Mouse (Mus musculus) c-Kit-negative CD71-positive TER-119-positive erythroid progenitor cells, embryonic 14.5 days (primary cell): ENCODE measurements around the gene Slc39a5.

Experiments
- DNase-seq: peaks from one replicate; pipeline ENCODE4 v3.0.0-alpha.2; 2013; ENCODE audit warnings: low read depth, low spot score

The Slc39a5 gene

DNA sequence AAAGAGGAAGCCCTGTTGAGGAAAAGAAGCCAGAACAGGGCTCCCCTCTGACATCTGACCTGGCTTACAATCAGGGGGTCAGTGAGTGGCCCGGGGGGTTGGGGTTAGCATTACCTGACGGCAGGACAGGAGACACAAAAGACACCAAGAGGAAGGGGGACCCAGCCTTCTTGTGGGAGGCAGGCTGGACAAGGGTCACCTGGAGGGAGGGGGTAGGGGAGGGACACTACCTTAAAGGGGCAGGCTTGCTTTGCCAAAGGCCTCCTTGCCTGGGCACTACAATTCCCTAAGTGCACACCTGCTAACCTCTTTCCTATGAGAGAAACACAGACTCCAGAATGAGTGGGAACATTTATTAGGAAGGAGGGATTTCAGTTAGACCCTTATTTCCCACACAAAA, at the start of gene Slc39a5:
Gene Slc39a5, minus strand, starts transcription at position 174 of the 400 bp plus-strand sequence.
- DNase-seq, result no peak

GRCm38 (mm10) chr10:128445407-128445806, 44.4 kb upstream of the Slc39a5 start:
- DNase-seq, result no peak

DNA sequence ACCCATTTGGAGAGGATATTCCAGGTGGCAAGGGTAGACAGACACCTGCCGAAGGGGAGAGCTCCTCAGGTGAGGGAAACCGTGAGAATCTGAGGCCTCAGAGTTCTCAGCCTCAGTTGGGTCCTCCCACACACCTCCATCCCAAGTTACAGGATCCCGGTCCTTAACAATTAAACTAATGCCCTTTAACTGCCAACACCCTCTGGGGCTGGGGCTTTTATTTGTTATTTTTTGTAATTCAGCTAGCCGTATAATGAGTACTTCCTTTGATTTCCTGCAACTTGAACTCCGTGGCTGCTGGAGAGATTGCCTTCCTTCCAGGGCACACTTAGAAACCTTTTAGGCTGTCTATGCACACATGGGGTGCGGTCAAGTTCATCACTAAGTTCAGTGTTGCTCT, 43.3 kb upstream of the Slc39a5 start:
- DNase-seq, result no peak

GRCm38 (mm10) chr10:128442718-128443117, 41.7 kb upstream of the Slc39a5 start:
- DNase-seq, result no peak

DNA sequence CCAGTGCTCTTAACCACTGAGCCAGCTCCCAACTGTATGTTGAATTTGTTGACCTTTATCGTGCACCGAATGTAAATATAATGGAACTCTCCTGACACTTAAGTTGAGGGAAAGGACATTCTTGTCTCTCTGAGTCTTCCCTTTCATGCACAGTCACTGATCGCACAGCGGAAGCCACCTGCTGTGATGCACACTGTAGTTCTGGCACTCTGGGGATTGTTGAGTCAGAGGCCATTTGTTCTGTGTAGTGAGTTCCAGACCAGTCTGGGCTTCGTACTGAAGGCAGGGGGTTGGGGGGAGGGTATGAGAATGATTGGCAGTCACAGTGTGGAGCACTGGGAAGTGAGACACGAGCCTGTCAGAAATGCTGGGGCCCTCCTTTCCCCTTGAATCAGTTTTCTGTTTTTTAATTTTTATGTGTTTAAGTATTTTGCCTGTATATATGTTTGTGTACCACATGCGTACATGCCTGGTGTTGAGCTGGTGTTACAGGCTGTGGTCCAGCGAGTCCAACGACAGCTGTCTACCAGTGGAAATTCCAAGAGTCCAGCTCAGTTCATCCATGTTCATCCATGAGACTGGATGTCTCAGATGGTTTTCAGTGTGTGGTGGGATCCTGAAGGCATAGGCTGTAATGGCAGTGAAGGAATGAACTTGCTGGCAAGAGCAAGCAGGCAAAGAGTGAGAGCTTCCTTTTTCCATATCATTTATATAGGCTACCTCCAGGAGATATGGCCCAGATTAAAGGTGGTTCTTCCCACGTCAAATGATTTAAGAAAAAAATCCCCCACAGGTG, 40.5 kb upstream of the Slc39a5 start:
- DNase-seq, result no peak

DNA sequence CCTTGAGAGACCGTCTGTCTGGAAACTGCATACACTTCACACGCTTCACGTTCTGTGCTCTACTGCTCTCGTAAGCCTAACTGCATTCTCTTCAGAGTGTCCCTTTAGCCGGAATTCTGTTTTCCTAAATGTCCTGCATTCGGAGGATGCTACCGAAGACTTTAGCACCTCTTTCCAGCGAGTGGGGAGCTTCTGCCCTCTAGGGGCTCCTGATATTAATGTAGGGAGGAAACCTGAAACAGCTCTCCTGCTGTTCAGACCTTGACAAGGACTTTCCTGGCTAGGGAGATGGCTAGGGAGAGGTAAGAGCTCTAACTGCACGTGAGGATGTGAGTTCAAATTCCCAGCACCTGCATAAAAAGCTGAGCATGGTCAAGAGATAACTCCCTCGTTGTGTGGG, 39.4 kb upstream of the Slc39a5 start:
- no peak for DNase-seq

DNA sequence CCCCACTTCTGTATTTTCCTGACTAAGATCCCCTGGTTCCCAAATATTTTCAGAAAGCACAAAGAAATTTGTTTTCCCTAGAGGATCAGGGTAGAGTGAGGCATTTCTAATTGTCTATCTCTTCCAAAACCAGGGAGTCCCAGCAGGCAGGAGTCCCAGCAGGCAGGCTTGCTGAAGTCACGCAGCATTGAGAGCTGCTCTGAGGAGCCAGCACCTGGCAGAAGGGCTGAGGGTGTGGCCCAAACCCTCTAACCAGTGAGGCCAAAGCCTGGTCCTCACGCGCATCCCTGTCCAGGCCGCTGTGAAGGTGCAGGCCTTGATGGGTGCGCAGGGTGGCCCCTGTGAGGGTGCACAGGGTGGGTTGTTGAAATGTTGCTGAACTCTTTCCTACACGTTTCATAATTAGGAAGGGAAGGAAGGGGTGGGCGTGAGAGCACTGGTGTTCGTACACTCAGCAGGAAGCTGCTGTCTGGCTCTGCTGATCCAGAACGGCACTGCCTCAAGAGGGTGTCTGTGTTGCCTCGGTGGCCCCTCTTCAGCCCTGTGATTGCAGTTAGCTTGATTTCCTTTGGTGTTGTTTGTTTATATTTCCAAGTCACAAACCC, 37.7 kb upstream of the Slc39a5 start:
- no peak for DNase-seq

GRCm38 (mm10) chr10:128436376-128436775, 35.3 kb upstream of the Slc39a5 start:
- DNase-seq, result no peak

- DNase-seq, result no peak
These were observed 34.8 kb upstream of the Slc39a5 start for GRCm38 (mm10) chr10:128435873-128436272.

DNA sequence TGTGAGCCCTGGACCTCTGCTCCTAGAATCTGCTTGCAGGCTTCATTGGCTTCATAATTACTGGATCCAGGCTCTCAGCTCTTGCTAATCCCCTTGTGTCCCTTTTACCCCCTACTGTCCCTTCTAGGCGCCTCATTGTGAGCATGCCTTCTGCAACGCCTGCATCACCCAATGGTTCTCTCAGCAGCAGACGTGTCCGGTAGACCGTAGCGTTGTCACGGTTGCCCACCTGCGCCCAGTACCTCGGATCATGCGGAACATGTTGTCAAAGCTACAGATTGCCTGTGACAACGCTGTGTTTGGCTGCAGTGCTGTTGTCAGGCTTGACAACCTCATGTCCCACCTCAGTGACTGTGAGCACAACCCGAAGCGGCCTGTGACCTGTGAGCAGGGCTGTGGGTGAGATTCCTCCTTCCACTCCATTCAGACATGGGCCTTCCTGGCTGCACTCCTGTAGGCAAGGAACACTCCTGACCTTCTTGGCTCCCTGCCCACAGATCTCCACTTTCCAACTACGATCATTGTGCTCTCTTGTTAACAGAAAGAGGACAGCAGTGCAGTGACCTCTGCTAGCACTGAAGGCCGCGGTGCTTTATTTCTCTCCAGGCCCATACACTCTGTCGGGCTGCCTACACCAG, 34.3 kb upstream of the Slc39a5 start:
- DNase-seq, result no peak

DNA sequence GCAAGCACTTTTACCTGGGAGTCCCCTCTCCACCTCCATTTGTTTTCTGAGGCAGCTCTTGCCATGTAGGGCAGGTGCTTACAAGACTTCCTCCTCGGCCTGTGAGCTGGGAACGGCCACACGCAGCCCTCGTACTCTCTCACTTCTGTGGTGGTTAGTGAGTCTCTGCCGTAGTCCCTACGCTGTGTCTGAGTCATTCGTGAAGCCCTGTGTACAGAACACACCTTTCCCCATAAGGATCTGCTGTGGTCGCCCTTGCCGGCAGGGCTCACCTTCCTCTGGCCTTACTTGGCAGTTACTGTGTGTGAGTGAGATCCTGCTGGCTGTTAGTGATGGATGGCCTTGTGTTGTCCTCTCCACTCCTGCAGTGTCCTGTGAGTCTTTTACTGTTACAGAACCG, 33.7 kb upstream of the Slc39a5 start:
- DNase-seq, result no peak

GRCm38 (mm10) chr10:128433417-128433816, 32.4 kb upstream of the Slc39a5 start:
- no peak for DNase-seq

DNA sequence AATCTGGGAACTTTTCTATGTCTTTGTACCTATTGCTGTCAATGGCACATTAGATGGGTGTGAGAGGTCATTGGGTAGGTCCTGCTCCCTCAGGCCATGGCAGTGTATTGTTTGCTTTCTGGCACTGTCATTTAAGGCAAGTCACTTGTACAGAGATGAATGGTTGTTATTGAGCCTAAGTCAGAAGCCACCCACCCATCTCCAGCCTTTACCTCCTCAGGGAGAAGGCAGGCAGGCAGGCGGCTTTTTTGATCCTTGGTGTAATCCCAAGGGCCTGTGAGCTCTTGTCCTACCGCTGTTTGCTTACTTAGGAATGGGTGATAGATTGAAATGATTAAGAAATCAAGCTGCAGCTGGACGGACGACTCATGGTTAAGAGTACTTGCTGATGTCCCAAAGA, 28.4 kb upstream of the Slc39a5 start:
- no peak for DNase-seq

GRCm38 (mm10) chr10:128429052-128429451, 28.0 kb upstream of the Slc39a5 start:
- no peak for DNase-seq

GRCm38 (mm10) chr10:128425260-128425659, 24.2 kb upstream of the Slc39a5 start:
- no peak for DNase-seq

- DNase-seq, result no peak
These were observed 23.6 kb upstream of the Slc39a5 start for GRCm38 (mm10) chr10:128424604-128425003.

GRCm38 (mm10) chr10:128422426-128422825, 21.4 kb upstream of the Slc39a5 start:
- DNase-seq, result no peak

DNA sequence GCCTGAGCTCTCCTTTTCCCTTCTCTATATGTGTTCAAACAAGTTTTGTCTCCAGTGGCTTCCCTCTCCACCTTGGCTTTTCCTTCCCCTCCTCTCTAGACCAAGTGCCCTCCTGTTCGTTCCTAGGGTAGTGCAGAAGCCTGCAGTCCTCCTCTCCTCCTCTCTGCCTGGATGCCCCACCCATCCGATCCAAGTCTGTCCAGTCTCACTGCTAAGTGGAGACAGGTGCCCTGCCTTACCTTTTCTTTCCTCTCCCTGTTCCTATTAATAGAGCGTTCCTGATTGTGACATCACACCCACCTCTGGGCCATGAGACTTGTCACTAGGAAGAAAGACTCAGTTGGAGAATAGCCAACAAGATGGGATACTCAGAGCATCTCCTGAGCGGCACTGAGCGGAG, 13.8 kb upstream of the Slc39a5 start:
- no peak for DNase-seq

- no peak for DNase-seq
These were observed 12.0 kb upstream of the Slc39a5 start for GRCm38 (mm10) chr10:128413076-128413475.

DNA sequence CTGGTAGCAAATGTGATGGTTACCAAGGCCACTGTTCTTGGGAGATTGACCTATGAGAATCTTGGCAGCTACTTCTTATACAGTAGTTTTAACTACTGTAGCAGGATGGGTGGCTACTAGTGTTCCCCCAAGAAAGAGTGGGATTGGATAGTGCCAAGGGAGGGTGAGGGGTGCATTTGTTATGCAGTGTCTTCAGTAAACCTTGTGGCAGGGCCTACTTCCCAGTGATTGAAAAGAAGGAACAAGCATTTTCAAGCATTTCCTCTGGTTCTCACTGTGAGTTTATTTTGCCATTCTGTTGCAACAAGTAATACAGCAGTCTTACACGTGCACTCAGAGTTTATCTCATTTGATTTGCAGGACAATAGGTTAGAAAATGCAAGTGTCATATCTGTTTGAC, 11.5 kb upstream of the Slc39a5 start:
- no peak for DNase-seq

- no peak for DNase-seq
These were observed 11.0 kb upstream of the Slc39a5 start for GRCm38 (mm10) chr10:128412055-128412381.

DNA sequence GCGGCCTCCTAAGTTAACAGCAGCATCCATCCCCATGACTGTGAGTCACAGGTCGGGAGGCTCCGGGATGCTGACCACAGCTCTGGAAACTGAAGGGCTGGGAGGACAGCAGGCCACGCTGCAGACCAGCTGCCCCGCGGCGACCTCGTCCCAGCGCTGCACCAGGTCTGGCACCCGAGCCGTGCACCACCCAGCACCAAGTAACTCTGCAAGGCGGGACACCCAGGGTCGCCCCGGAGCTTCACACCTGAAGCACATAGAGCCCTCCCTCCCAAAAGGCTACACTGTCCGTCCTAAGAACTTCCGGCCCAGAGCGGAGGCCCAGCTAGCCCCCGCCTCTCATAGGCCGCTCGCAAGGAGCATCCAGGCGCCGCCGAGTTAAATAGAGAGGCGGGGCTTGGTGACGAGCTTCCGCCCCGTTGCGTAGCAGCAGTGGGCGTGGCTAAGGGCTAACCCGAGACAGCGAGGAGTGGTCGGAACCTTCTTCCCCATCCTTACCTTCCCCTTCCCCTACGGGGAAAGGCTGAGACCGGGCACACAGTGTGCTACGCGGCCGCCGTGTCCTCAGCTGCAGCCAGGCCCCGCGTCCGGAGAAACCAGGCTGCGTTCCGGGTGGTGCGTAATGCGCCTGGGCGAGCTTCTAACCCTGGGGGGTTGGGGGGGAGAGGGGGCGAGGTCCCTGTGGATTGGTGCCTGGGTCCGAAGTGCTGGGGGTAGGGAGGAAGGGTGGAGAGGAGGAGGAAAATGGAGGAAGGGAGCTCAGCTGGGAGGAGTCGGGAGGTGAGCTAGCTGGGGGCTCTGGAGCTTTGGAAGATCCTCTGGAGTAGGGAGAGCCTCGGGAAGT, 10.4 kb upstream of the Slc39a5 start, which contains the start of the genes Nabp2 and Rnf41:
Gene Nabp2, minus strand, starts transcription at position 282 of the 844 bp plus-strand sequence.
Gene Rnf41, plus strand, starts transcription at position 447 of the 844 bp plus-strand sequence.
- DNase-seq, result peak; percentile 82
